13 mouse cellular contexts compared by ENCODE assay signal in genomic region chr12:79883651-79884050, GRCm38 (mm10).
A peak's percentile ranks its signal among the peaks of the same experiment; 100 is the strongest.
DNase-seq lines count a peak whose midpoint lies in the region.
"Had no signal": no experiment of that assay in that cellular context is flagged by ENCODE, and none has a peak within 500 bp of the region (broad histone marks: within the 10 kb centered on the region; RNA-seq: fewer than 3 reads in every experiment).

No protein-coding gene starts in this region.

- intact Hi-C loops in heart, postnatal 36 days (cut with DNase I), result no loop called here

- DNase-seq in heart, adult 11 months, result peak; percentile 73
- DNase-seq in heart, postnatal 36 days, result no peak
- peak; percentile 10 for DNase-seq in urinary bladder, adult 2 months (ENCODE audit: low spot score)
- no peak for DNase-seq in urinary bladder, postnatal 4 days (ENCODE audit: low spot score in 2 of 2)
- DNase-seq in embryo, embryonic 9.5 days (ENCODE audit: extremely low spot score), result no peak
- DNase-seq: adrenal gland, adult 8-10 months; adrenal gland, postnatal 14 days; adrenal gland, postnatal 36 days; cerebellum, adult 11-12 months; cerebellum, adult 2 months; cerebellum, adult 9-10 months; cerebellum, postnatal 10 days; cerebellum, postnatal 25 days had no signal

Comparison
In these comparisons a context has a peak if more than half of its experiments do, and no peak if none do; other contexts are left out.
1. DNase-seq: peak in heart, adult 11 months (single experiment) and urinary bladder, adult 2 months (single experiment); none in heart, postnatal 36 days (0 of 2), urinary bladder, postnatal 4 days (0 of 2) and embryo, embryonic 9.5 days (single experiment).